Mouse (Mus musculus) Muller cell, postnatal 12 days (primary cell): ENCODE measurements around the gene Icam1.

Experiments used
- DNase-seq: peaks from one replicate; pipeline ENCODE4 v3.0.0-alpha.2; 2015; ENCODE audit errors: inconsistent ontology term

Gene Icam1

GRCm38 (mm10) chr9:21022288-21022687, 6.5 kb downstream of the Icam1 start:
- no peak for DNase-seq

- no peak for DNase-seq
Observed at GRCm38 (mm10) chr9:21022726-21023125, 6.9 kb downstream of the Icam1 start.

GRCm38 (mm10) chr9:21025258-21025810, 9.5 kb downstream of the Icam1 start:
- no peak for DNase-seq

GRCm38 (mm10) chr9:21026849-21027248, 11.1 kb downstream of the Icam1 start:
- DNase-seq: no peak

- DNase-seq: no peak
Observed at GRCm38 (mm10) chr9:21027774-21028290, 12.0 kb downstream of the Icam1 start.

- no peak for DNase-seq
Observed at GRCm38 (mm10) chr9:21028560-21029110, 12.8 kb downstream of the Icam1 start.

GRCm38 (mm10) chr9:21029291-21030054, 13.7 kb downstream of the Icam1 start, which contains the start of gene Icam4:
TSS of gene Icam4 (plus strand) at chr9:21029373.
- peak; percentile 75 for DNase-seq

- no peak for DNase-seq
Observed at GRCm38 (mm10) chr9:21030055-21030600, 14.3 kb downstream of the Icam1 start.

GRCm38 (mm10) chr9:21030781-21031250, 15.0 kb downstream of the Icam1 start:
- DNase-seq: peak; percentile 93

- DNase-seq: peak; percentile 79
Observed at GRCm38 (mm10) chr9:21031251-21031895, 15.6 kb downstream of the Icam1 start.

- peak; percentile 59 for DNase-seq
Observed at GRCm38 (mm10) chr9:21031896-21032351, 16.1 kb downstream of the Icam1 start, which contains the start of gene Icam5. TSS of gene Icam5 (plus strand) at chr9:21032073.

GRCm38 (mm10) chr9:21032491-21032890, 16.7 kb downstream of the Icam1 start:
- DNase-seq: no peak

- DNase-seq: peak; percentile 95
Observed at GRCm38 (mm10) chr9:21033136-21033535, 17.4 kb downstream of the Icam1 start.

GRCm38 (mm10) chr9:21034481-21035085, 18.8 kb downstream of the Icam1 start:
- DNase-seq: no peak

- DNase-seq: no peak
Observed at GRCm38 (mm10) chr9:21035586-21035985, 19.8 kb downstream of the Icam1 start.

- DNase-seq: no peak
Observed at GRCm38 (mm10) chr9:21036161-21036560, 20.4 kb downstream of the Icam1 start.

GRCm38 (mm10) chr9:21036666-21037065, 20.9 kb downstream of the Icam1 start:
- DNase-seq: no peak

- DNase-seq: peak; percentile 76
Observed at GRCm38 (mm10) chr9:21037481-21037891, 21.7 kb downstream of the Icam1 start.

- no peak for DNase-seq
Observed at GRCm38 (mm10) chr9:21039779-21040178, 24.0 kb downstream of the Icam1 start.

- DNase-seq: no peak
Observed at GRCm38 (mm10) chr9:21041308-21041707, 25.5 kb downstream of the Icam1 start.

- no peak for DNase-seq
Observed at GRCm38 (mm10) chr9:21043563-21043962, 27.8 kb downstream of the Icam1 start.
